Mouse (Mus musculus): ENCODE measurements around the gene Uqcc2. TPM values are rescaled to one million over a fixed set of nuclear protein-coding genes. Genes with fewer than 3 reads are reported as not detected.

Uqcc2 gene
- 53.9 and 105 TPM in 2 replicates for polyA plus RNA-seq (2011; ENCODE audit: insufficient read depth, insufficient read length, low replicate concordance, missing spikeins)

DNA sequence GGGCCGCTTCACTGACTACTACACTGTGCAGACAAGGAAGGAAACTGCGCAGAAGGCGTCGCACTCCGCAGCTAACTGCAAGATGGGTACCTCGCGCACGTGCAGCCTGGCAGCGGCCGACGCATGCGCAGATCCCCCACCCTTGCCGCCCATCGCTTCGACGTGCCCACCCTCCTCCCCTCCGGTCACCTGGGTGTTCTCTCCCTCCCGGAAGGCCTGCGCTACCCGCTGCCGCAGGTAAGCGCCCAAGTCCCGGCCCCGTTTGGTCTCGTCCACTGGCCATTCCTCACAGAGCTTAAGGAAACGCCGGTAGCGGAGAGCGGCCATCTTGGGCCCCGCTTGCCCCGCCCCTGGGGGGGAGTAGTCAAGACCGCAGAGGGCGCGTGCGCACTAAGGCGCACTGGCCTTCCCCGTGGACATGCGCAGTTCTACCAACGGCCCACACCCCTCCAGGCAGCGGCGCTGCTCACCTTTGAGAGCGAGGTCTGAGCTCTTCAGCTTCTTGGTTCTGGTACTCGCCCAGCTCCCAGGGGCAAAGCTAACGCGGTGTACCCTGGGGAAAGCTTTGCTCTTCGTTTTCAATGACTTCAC is at the start of gene Uqcc2:
Uqcc2 (minus strand) TSS at position 366 of the 591 bp plus-strand sequence.
- H3K27ac ChIP-seq (ENCODE audit: control insufficient read depth, insufficient read depth, low read depth, low read length, poor library complexity) = peak within 1 kb of the TSS; percentile 81
- under 1% methylated on average over 46 of the region's 46 CpGs for WGBS
- TF ChIP-seq POLR2A (IDR thresholded peaks at IDR 0.05; ENCODE audit: borderline replicate concordance, control insufficient read depth, low read depth, low read length) (peak; percentile 55; the same call in 1 of the 2 replicates), CTCF (IDR thresholded peaks at IDR 0.05; ENCODE audit: control insufficient read depth, insufficient read depth, low read length) (peak; percentile 69)
- peaks cover 5% of the 10 kb centered on the region; the same call in 1 of the 2 replicates for H3K4me1 ChIP-seq (ENCODE audit: control insufficient read depth, insufficient read depth, low read length)
- H3K4me3 ChIP-seq (replicated peaks; ENCODE audit: control insufficient read depth, low read depth, low read length) = peak within 1 kb of the TSS; percentile 80

DNA sequence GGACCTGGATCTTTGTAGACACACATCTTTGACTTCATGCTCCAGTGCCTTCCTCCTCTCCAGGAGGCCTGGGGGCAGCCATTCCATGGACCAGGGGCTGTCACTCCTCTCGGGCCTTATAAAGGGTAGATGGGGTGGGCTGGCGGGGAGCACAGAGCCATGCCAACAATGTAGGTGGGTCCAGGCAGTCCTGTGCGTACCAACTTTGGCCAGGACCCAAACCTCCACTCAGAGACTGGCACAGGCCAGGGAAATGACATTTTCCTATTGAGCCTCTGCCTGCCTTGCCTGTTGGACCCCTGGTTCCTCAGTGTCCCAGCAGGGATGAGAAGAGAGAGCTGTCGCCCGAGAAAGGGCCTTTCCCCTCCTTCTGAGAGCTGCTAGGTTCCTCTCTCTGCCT is 48.7 kb upstream of the Uqcc2 start:
- Histone ChIP-seq H3K4me1 (ENCODE audit: control insufficient read depth, insufficient read depth, low read length) (peaks cover 1% of the 10 kb centered on the region; the same call in 1 of the 2 replicates), H3K4me3 (replicated peaks; ENCODE audit: control insufficient read depth, low read depth, low read length) (no peak overlapping the region), H3K27ac (ENCODE audit: control insufficient read depth, insufficient read depth, low read depth, low read length, poor library complexity) (no peak overlapping the region)
- WGBS = 69% methylated on average over 5 of the region's 5 CpGs
- TF ChIP-seq POLR2A (IDR thresholded peaks at IDR 0.05; ENCODE audit: borderline replicate concordance, control insufficient read depth, low read depth, low read length) (no peak), CTCF (IDR thresholded peaks at IDR 0.05; ENCODE audit: control insufficient read depth, insufficient read depth, low read length) (no peak)

DNA sequence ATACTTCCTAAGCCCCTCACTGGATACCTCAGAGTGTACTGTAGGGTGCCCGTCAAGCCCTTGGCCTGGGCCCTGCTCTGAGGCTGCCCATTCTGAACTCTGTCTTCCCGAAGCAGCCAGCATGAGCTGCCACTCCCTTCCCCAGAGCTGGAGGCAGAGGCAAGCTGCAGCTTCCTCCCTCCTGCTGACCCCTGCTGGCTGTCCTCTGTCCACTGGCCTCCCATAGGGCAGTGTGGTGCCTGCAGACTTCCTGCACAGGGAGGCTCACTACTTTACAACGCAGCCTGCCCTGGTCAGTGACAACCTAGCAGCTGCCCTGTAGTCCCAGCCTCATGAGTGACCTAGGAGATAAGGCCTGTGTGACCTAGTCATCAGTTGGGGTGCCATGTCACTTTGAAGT is 48.0 kb upstream of the Uqcc2 start:
- WGBS = 68% methylated on average over 3 of the region's 3 CpGs
- no peak overlapping the region for H3K4me3 ChIP-seq (replicated peaks; ENCODE audit: control insufficient read depth, low read depth, low read length)
- no peak overlapping the region; the same call in 1 of the 2 replicates for H3K27ac ChIP-seq (ENCODE audit: control insufficient read depth, insufficient read depth, low read depth, low read length, poor library complexity)
- H3K4me1 ChIP-seq (ENCODE audit: control insufficient read depth, insufficient read depth, low read length) = peaks cover 1% of the 10 kb centered on the region; the same call in 1 of the 2 replicates
- TF ChIP-seq POLR2A (IDR thresholded peaks at IDR 0.05; ENCODE audit: borderline replicate concordance, control insufficient read depth, low read depth, low read length) = no peak
- peak; percentile 40; the same call in 1 of the 2 replicates for TF ChIP-seq CTCF (IDR thresholded peaks at IDR 0.05; ENCODE audit: control insufficient read depth, insufficient read depth, low read length)

DNA sequence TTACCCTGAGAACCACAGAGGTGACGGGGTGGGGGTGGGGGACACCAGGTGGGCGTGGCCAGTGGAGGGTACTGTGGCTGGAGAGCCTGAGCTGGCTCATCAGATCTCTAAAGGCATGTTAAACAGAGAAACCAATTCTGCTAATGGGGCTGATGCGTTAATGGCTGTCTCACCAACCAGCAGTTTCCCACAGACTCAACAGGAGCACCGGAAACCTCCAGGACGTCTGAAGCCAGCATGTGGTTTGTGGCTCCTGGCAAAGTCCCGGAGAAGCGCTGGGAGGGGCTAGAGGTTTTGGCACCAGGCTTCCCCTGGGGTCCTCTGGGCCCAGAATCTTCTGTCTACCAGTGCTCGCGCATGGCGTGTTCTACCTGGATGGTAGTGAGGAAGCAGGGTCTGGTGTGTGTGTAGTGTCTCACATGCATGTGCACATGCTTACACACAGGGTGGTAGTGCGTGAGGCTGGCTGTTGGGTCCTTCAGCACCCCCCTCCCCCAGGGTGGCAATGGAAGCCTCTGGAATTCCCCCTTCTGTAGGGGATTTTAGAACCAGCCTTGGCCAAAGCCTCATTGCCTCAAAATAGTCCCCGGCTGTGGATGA is 46.1 kb upstream of the Uqcc2 start:
- Histone ChIP-seq H3K27ac (ENCODE audit: control insufficient read depth, insufficient read depth, low read depth, low read length, poor library complexity) (no peak overlapping the region; the same call in 1 of the 2 replicates), H3K4me1 (ENCODE audit: control insufficient read depth, insufficient read depth, low read length) (peaks cover 1% of the 10 kb centered on the region; the same call in 1 of the 2 replicates), H3K4me3 (replicated peaks; ENCODE audit: control insufficient read depth, low read depth, low read length) (no peak overlapping the region)
- TF ChIP-seq POLR2A (IDR thresholded peaks at IDR 0.05; ENCODE audit: borderline replicate concordance, control insufficient read depth, low read depth, low read length) (no peak), CTCF (IDR thresholded peaks at IDR 0.05; ENCODE audit: control insufficient read depth, insufficient read depth, low read length) (no peak)
- 32% methylated on average over 12 of the region's 12 CpGs for WGBS

DNA sequence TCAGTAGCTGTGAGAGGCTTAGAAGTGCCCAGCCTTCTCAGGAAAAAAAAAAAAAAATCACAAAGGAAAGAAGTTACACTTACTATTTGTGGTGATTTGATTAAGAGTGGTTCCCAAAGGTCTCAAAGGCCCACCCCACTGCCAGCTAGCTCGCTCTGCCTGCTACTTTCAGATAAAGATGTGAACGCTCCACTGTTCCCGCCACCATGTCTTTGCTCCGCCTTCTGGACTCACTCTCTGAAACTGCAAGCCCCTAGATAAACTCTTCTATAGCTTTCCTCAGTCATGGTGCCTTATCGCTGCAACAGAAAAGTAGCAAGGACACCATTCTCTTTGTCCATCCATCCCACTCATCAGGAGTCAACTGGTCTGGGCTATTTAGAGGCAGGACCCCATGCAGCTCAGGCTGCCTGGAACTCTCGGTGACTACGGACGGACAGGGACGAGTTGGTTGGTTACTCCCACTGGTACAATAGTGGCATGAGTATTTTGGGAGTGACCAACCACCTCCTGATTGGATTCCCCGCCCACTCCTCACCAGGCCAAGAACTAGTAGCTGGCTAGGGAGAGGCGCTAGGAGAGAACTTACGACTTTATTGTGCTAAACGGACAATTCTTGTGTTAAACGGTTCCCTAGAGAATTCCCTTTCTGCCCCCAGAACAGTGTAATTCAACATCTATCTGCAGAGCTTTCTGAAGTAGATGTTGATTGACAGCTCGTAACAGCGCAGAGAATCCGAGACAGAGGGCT is 44.9 kb upstream of the Uqcc2 start:
- H3K4me1 ChIP-seq (ENCODE audit: control insufficient read depth, insufficient read depth, low read length) = peaks cover 1% of the 10 kb centered on the region; the same call in 1 of the 2 replicates
- no peak overlapping the region for H3K27ac ChIP-seq (ENCODE audit: control insufficient read depth, insufficient read depth, low read depth, low read length, poor library complexity)

DNA sequence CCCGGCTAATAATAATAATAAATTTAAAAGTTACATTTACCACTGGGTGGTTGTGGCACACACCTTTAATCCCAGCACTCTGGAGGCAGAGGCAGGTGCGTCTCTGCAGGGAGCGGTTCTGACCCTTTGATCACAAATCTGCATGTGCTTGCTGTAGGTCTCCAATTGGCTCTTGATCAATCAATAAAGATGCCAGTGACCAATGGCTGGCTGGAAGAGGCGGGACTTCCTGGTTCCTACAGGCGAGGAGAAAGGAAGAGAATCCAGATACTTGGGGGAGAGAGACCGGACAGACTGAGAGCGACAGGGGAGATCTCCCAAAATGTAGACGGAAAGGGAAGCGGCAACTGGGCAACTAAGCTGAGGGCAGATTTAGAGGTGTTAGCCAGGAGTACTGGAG is 44.3 kb upstream of the Uqcc2 start:
- no peak overlapping the region for H3K27ac ChIP-seq (ENCODE audit: control insufficient read depth, insufficient read depth, low read depth, low read length, poor library complexity)
- no peak overlapping the region for H3K4me3 ChIP-seq (replicated peaks; ENCODE audit: control insufficient read depth, low read depth, low read length)
- H3K4me1 ChIP-seq (ENCODE audit: control insufficient read depth, insufficient read depth, low read length) = peaks cover 1% of the 10 kb centered on the region; the same call in 1 of the 2 replicates
- WGBS = 84% methylated on average over 9 of the region's 9 CpGs
- TF ChIP-seq POLR2A (IDR thresholded peaks at IDR 0.05; ENCODE audit: borderline replicate concordance, control insufficient read depth, low read depth, low read length) (no peak), CTCF (IDR thresholded peaks at IDR 0.05; ENCODE audit: control insufficient read depth, insufficient read depth, low read length) (no peak)

More for the DNA sequence above, 44.9 kb upstream of the Uqcc2 start:
- WGBS = 89% methylated on average over 17 of the region's 17 CpGs
- no peak overlapping the region for H3K4me3 ChIP-seq (replicated peaks; ENCODE audit: control insufficient read depth, low read depth, low read length)
- TF ChIP-seq CTCF (IDR thresholded peaks at IDR 0.05; ENCODE audit: control insufficient read depth, insufficient read depth, low read length) (no peak), POLR2A (IDR thresholded peaks at IDR 0.05; ENCODE audit: borderline replicate concordance, control insufficient read depth, low read depth, low read length) (no peak)

DNA sequence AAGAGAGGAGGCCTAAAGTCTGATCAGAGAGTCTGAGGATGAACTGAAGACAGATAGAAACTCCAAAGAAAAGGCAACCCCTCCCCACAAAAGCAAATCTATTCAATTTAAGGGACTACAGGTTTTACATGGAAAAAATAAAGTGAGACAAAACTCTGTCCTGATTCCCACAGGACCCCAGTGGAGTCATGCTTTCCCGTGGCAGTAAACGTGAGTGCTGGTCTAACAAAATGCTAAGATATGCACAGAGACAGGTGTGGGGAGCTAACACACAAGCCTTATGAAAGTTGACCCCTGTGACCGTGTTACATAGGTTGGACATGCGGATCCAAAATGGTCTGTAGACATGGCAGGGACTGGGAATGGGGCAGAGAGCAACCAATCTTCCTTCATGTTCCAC is 43.0 kb upstream of the Uqcc2 start:
- TF ChIP-seq CTCF (IDR thresholded peaks at IDR 0.05; ENCODE audit: control insufficient read depth, insufficient read depth, low read length) (no peak), POLR2A (IDR thresholded peaks at IDR 0.05; ENCODE audit: borderline replicate concordance, control insufficient read depth, low read depth, low read length) (no peak)
- H3K4me1 ChIP-seq (ENCODE audit: control insufficient read depth, insufficient read depth, low read length) = peaks cover 1% of the 10 kb centered on the region; the same call in 1 of the 2 replicates
- no peak overlapping the region for H3K4me3 ChIP-seq (replicated peaks; ENCODE audit: control insufficient read depth, low read depth, low read length)
- H3K27ac ChIP-seq (ENCODE audit: control insufficient read depth, insufficient read depth, low read depth, low read length, poor library complexity) = no peak overlapping the region
- WGBS = 83% methylated on average over 4 of the region's 4 CpGs

DNA sequence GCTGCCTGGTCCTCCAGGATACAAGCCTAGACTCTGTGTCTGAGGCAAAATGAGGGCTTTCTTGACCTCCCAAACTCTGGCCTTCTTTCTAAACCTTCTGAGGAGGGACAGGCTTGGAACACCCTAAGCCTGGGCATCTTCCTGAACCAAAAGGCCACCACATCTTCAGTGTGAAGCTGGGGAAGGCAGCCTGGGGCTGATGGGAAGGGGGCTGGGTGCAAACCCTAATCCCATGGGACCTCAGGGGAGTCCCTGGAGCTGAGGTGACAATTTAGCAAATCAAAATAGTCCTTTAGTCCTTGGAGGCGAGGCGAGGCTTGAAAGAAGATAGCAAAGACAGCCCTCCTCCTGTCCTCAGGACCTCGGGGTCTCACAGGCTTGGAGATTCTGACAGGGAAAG is 42.6 kb upstream of the Uqcc2 start:
- WGBS = 79% methylated on average over 3 of the region's 3 CpGs
- Histone ChIP-seq H3K27ac (ENCODE audit: control insufficient read depth, insufficient read depth, low read depth, low read length, poor library complexity) (no peak overlapping the region), H3K4me3 (replicated peaks; ENCODE audit: control insufficient read depth, low read depth, low read length) (no peak overlapping the region), H3K4me1 (ENCODE audit: control insufficient read depth, insufficient read depth, low read length) (peaks cover 1% of the 10 kb centered on the region; the same call in 1 of the 2 replicates)
- TF ChIP-seq POLR2A (IDR thresholded peaks at IDR 0.05; ENCODE audit: borderline replicate concordance, control insufficient read depth, low read depth, low read length) (no peak), CTCF (IDR thresholded peaks at IDR 0.05; ENCODE audit: control insufficient read depth, insufficient read depth, low read length) (no peak)

All from bone marrow, adult 2 months (tissue).